Mouse (Mus musculus) ES-E14 (cell line): ENCODE measurements around the gene Il6ra. TPM values are rescaled to one million over a fixed set of nuclear protein-coding genes. Genes with fewer than 3 reads are reported as not detected.

Experiments
- DNase-seq: peaks from one replicate; pipeline ENCODE4 v3.0.0-alpha.2; 2013; ENCODE audit warnings: low read depth, low spot score
- H3K27ac ChIP-seq: 2 replicates; pipeline ENCODE4 v1.5.1; 2012; ENCODE audit warnings: low read depth, mild to moderate bottlenecking, low read length, moderate library complexity, mixed read lengths; ENCODE audit not compliant: poor library complexity, insufficient read depth, severe bottlenecking
- H3K36me3 ChIP-seq: 2 replicates; pipeline ENCODE4 v1.6.1; 2012; ENCODE audit warnings: mild to moderate bottlenecking, low read length, moderate library complexity, mixed read lengths; ENCODE audit not compliant: control insufficient read depth, poor library complexity, insufficient read depth, severe bottlenecking
- H3K4me1 ChIP-seq, 2 experiments: fragments of 150-350 bp in 1 of 2; sonication (generic) in 1 of 2; 2 replicates each; pipeline ENCODE4 v1.6.1; 2012; ENCODE audit warnings: low read length in 2 of 2, mild to moderate bottlenecking in 1 of 2, mixed read lengths in 1 of 2; ENCODE audit not compliant: control insufficient read depth in 2 of 2, insufficient read depth in 2 of 2, poor library complexity in 1 of 2
- H3K4me3 ChIP-seq, 2 experiments: fragments of 150-350 bp in 1 of 2; sonication (generic) in 1 of 2; 2 replicates each; pipeline ENCODE4 v1.5.1; 2012; ENCODE audit warnings: low read length in 2 of 2, low read depth in 1 of 2, mild to moderate bottlenecking in 1 of 2, mixed read lengths in 1 of 2; ENCODE audit not compliant: insufficient read depth in 1 of 2, poor library complexity in 1 of 2, severe bottlenecking in 1 of 2
- H3K9ac ChIP-seq: 2 replicates; pipeline ENCODE4 v1.6.1; 2012; ENCODE audit warnings: low read depth, mild to moderate bottlenecking, low read length, mixed read lengths; ENCODE audit not compliant: poor library complexity, insufficient read depth, severe bottlenecking
- H3K9me3 ChIP-seq: fragments of 150-350 bp; sonication (generic); 2 replicates; pipeline ENCODE4 v1.6.1; 2012; ENCODE audit warnings: low read depth, mild to moderate bottlenecking, low read length; ENCODE audit not compliant: control insufficient read depth, insufficient read depth
- MAFK ChIP-seq: IDR thresholded peaks from 2 replicates; pipeline ENCODE4 v1.6.1; 2014; ENCODE audit warnings: mild to moderate bottlenecking, low read depth, low read length, inconsistent platforms; ENCODE audit not compliant: insufficient read depth
- ZC3H11A ChIP-seq: IDR thresholded peaks from 2 replicates; pipeline ENCODE4 v1.6.1; 2012; ENCODE audit warnings: low read depth, mild to moderate bottlenecking, inconsistent platforms, low read length, borderline replicate concordance
- in situ Hi-C, 2 experiments: fragments of 600-800 bp; cut with MboI; formaldehyde crosslinking; loops; one replicate each; pipeline ENCODE4 v1.15.1; 2025; ENCODE audit warnings: low sequenced_read_pairs in 2 of 2, inconsistent platforms in 1 of 2; ENCODE audit not compliant: unreplicated experiment in 2 of 2
- total RNA-seq: library from RNA; depleted of rRNA; stranded (reverse); fragments of 300-350 nt; gene quantifications from 2 replicates; pipeline ENCODE4 v1.2.3, GENCODE M21; 2012; rRNA removed

Gene Il6ra
- total RNA-seq, 1 experiment = 1.0 TPM

DNA sequence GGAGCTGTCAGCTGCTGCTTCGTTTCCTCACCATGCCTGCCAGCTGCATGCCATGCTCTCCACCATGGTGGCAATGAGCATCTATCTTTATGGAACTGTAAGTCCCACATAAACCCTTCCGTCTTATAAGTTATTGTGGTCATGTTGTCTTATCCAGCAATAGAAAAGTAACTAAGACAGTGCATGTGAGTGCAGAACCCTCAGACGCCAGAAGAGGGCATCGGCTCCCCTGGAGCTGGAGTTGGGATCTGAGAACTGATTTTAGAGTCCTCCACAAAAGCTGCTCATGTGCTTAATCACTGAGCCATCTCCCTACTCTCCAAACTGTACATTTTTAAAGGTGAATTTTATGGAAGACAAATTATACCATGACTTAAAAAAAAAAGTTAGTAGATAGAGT is 95.9 kb downstream of the Il6ra start:
- Histone ChIP-seq H3K4me1 (peaks cover 3 to 10% of the 10 kb centered on the region in 2 experiments; a peak in 1 of 4 replicates), H3K27ac (no peak overlapping the region), H3K9ac (no peak overlapping the region), H3K4me3 (no peak overlapping the region), H3K36me3 (no peaks in the 10 kb centered on the region), H3K9me3 (no peaks in the 10 kb centered on the region)
- TF ChIP-seq MAFK = no peak
- peak; percentile 37; the same call in 1 of the 2 replicates for TF ChIP-seq ZC3H11A
- in situ Hi-C loops = no loop called here
- no peak for DNase-seq

Other genes with a start within 250 kb of the Il6ra start
- gene Adar, start 198.2 kb downstream of the Il6ra start, total RNA-seq = 35.2 and 42.7 TPM in 2 replicates
- 0.67 and 2.1 TPM in 2 replicates for gene Chrnb2, start 148.6 kb downstream of the Il6ra start, total RNA-seq
- 45.2 and 47.6 TPM in 2 replicates for gene Ube2q1, start 139.6 kb downstream of the Il6ra start, total RNA-seq
- gene She, start 81.8 kb downstream of the Il6ra start, total RNA-seq = 2.0 and 2.6 TPM in 2 replicates
- gene Atp8b2, start 50.3 kb upstream of the Il6ra start, total RNA-seq = 41.6 and 51.4 TPM in 2 replicates
- 222 and 241 TPM in 2 replicates for gene Hax1, start 85.6 kb upstream of the Il6ra start, total RNA-seq
- 69.2 and 73.7 TPM in 2 replicates for gene 4933434E20Rik, start 138.4 kb upstream of the Il6ra start, total RNA-seq
- 85.4 and 109 TPM in 2 replicates for gene Ubap2l, start 139.4 kb upstream of the Il6ra start, total RNA-seq
- gene Tpm3, start 159.5 kb upstream of the Il6ra start, total RNA-seq = 241 and 287 TPM in 2 replicates
- gene Nup210l, start 190.9 kb upstream of the Il6ra start, total RNA-seq = 0.80 and 0.85 TPM in 2 replicates